Mouse (Mus musculus) thymus, postnatal 10 days (tissue): ENCODE data around the gene Trpd52l3.
A peak's percentile ranks its signal among the peaks of the same experiment; 100 is the strongest.

Experiments
- DNase-seq, 2 experiments: peaks; one replicate each; pipeline ENCODE4 v3.0.0; 2021; ENCODE audit warnings: low spot score in 2 of 2

The Trpd52l3 gene

GRCm38 (mm10) chr19:30029894-30030635 is 26.5 kb downstream of the Trpd52l3 start, which contains the start of gene Uhrf2:
Gene Uhrf2 (plus strand): TSS chr19:30030513.
- DNase-seq, result peak; percentile 95 to 97

GRCm38 (mm10) chr19:30030636-30031467 is 27.3 kb downstream of the Trpd52l3 start:
- peak; percentile 18 to 25 for DNase-seq

GRCm38 (mm10) chr19:30031468-30031931 is 27.9 kb downstream of the Trpd52l3 start:
- no peak for DNase-seq

GRCm38 (mm10) chr19:30032206-30032605 is 28.6 kb downstream of the Trpd52l3 start:
- no peak for DNase-seq

GRCm38 (mm10) chr19:30035361-30035760 is 31.8 kb downstream of the Trpd52l3 start:
- no peak for DNase-seq

- DNase-seq, result no peak
These were observed 40.1 kb downstream of the Trpd52l3 start for GRCm38 (mm10) chr19:30043691-30044090.

GRCm38 (mm10) chr19:30044630-30045029 is 41.0 kb downstream of the Trpd52l3 start:
- DNase-seq, result no peak

- peak in 1 of 2 experiments; percentile 50 for DNase-seq
These were observed 42.3 kb downstream of the Trpd52l3 start for GRCm38 (mm10) chr19:30045857-30046256.

- no peak for DNase-seq
These were observed 47.0 kb downstream of the Trpd52l3 start for GRCm38 (mm10) chr19:30050584-30050983.

GRCm38 (mm10) chr19:30051479-30051878 is 47.9 kb downstream of the Trpd52l3 start:
- no peak for DNase-seq

GRCm38 (mm10) chr19:30054218-30054617 is 50.6 kb downstream of the Trpd52l3 start:
- no peak for DNase-seq
